8 mouse cellular contexts compared by ENCODE assay signal in genomic region chr5:72855685-72856124, GRCm38 (mm10). TPM values are rescaled to one million over a fixed set of nuclear protein-coding genes. Genes with fewer than 3 reads are reported as not detected.
A peak's percentile ranks its signal among the peaks of the same experiment; 100 is the strongest.
DNase-seq lines count a peak whose midpoint lies in the region; ATAC-seq lines count a peak whose summit lies in the region.

No protein-coding gene starts in this region.

- H3K27ac ChIP-seq in hindbrain, embryonic 13.5 days = peak overlapping the region; percentile 58
- H3K27ac ChIP-seq in midbrain, embryonic 13.5 days = 0 out of 2 replicates have a peak overlapping the region, but pooled peaks have one; percentile 19

- 0 out of 2 replicates have a peak, but pooled peaks cover 4% of the 10 kb centered on the region for H3K4me1 ChIP-seq in hindbrain, embryonic 13.5 days (replicated peaks)
- H3K4me1 ChIP-seq in midbrain, embryonic 13.5 days (replicated peaks) = peaks cover 5% of the 10 kb centered on the region

- no peaks in the 10 kb centered on the region for H3K36me3 ChIP-seq in hindbrain, embryonic 13.5 days
- no peaks in the 10 kb centered on the region for H3K36me3 ChIP-seq in midbrain, embryonic 13.5 days

- no peak overlapping the region for H3K4me2 ChIP-seq in hindbrain, embryonic 13.5 days
- no peak overlapping the region for H3K4me2 ChIP-seq in midbrain, embryonic 13.5 days (replicated peaks)

- H3K9me3 ChIP-seq in hindbrain, embryonic 13.5 days = peaks cover 5% of the 10 kb centered on the region; the same call in 1 of the 2 replicates
- H3K9me3 ChIP-seq in midbrain, embryonic 13.5 days = 0 out of 2 replicates have a peak, but pooled peaks cover 5% of the 10 kb centered on the region

- DNase-seq in MN1 (ENCODE audit: low spot score) = peak; percentile 82
- DNase-seq in brain, embryonic 18.5 days (ENCODE audit: low read depth, low spot score) = peak; percentile 49
- DNase-seq in gastrocnemius, adult 18-20 months (ENCODE audit: low spot score) = peak; percentile 83
- peak; percentile 54 to 78 for DNase-seq in layer of hippocampus, postnatal 25 days (ENCODE audit: extremely low spot score in 1 of 2, low spot score in 1 of 2)
- DNase-seq in testis, postnatal 14 days (ENCODE audit: low spot score) = peak; percentile 81
- DNase-seq in spleen, adult 12 weeks (ENCODE audit: low spot score) = no peak

- 4% methylated on average over 3 of the region's 3 CpGs for WGBS in hindbrain, embryonic 13.5 days
- WGBS in midbrain, embryonic 13.5 days = 3% methylated on average over 3 of the region's 3 CpGs

- peak; percentile 89 for ATAC-seq in hindbrain, embryonic 13.5 days (ENCODE audit: low FRiP score)
- ATAC-seq in midbrain, embryonic 13.5 days = peak; percentile 87

- H3K4me3 ChIP-seq in hindbrain, embryonic 13.5 days = no peak overlapping the region
- H3K4me3 ChIP-seq in midbrain, embryonic 13.5 days (replicated peaks) = no peak overlapping the region

- 0 out of 2 replicates have a peak, but pooled peaks cover 5% of the 10 kb centered on the region for H3K27me3 ChIP-seq in hindbrain, embryonic 13.5 days
- H3K27me3 ChIP-seq in midbrain, embryonic 13.5 days = no peaks in the 10 kb centered on the region

- H3K9ac ChIP-seq in hindbrain, embryonic 13.5 days = no peak overlapping the region
- H3K9ac ChIP-seq in midbrain, embryonic 13.5 days (replicated peaks) = no peak overlapping the region

RNA-seq across cellular contexts. Expression of gene Tec, which starts 12.6 kb away (rescaled TPM):
- total RNA-seq in gastrocnemius, adult 18-20 months (2021) = 1 to 10 TPM; 2.0 to 2.7 TPM
- 7.0 and 9.8 TPM in 2 replicates for polyA plus RNA-seq in hindbrain, embryonic 13.5 days (2015; fragmentation: Nextera tagmentation; extraction: Ambion mirVana)
- 1 to 10 TPM in 1 of 2 experiments, under 1 TPM in 1; 0.94 to 1.4 TPM for total RNA-seq in layer of hippocampus, postnatal 25 days (2021)
- polyA plus RNA-seq in midbrain, embryonic 13.5 days (2015; fragmentation: Nextera tagmentation; extraction: Ambion mirVana) = 4.0 and 5.1 TPM in 2 replicates

RNA-seq across cellular contexts. Expression of gene Slain2, which starts 58.4 kb away (rescaled TPM):
- total RNA-seq in gastrocnemius, adult 18-20 months (2021) = 100 to 1,000 TPM; 107 to 133 TPM
- 15.7 and 17.4 TPM in 2 replicates for polyA plus RNA-seq in hindbrain, embryonic 13.5 days (2015; fragmentation: Nextera tagmentation; extraction: Ambion mirVana)
- total RNA-seq in layer of hippocampus, postnatal 25 days (2021) = 10 to 100 TPM; 20.3 to 22.2 TPM
- 17.5 and 18.1 TPM in 2 replicates for polyA plus RNA-seq in midbrain, embryonic 13.5 days (2015; fragmentation: Nextera tagmentation; extraction: Ambion mirVana)

Comparison
In these comparisons a context has a peak if more than half of its experiments do, and no peak if none do; other contexts are left out.
1. RNA of gene Slain2, which starts 58.4 kb away (total RNA-seq): 107 to 133 TPM in gastrocnemius, adult 18-20 months; 20.3 to 22.2 TPM in layer of hippocampus, postnatal 25 days; every median in the first group is over 4 times any median in the second.